Comparison of ENCODE assay signal across 8 mouse cellular contexts in the genomic region with DNA sequence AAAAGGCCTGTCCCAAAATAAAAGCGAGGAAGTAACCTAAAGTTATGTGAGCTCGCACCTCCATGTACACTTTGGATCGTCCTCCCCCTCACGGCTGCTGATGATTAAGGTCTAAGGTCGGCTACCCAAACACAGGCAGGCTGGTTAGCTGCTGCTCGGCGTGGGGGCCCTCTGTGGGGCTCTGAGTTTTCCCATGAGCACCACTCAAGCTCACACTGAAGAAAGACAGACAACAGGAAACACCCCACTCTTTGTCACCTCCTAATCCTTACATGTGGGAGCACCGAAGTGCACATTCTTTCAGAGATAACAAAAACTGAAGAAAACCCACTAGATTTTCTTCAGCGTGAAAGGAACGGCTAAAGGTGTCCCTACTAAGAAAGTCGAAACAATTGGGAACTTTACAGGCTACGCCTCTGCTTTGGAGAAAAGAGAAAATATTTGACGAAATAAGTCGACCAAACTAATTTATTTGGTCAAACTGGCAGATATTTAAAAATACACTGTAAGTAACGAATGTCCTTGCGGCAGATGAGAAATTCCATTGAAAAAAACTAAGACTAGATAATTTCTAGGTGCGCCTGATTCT. TPM values are rescaled to one million over a fixed set of nuclear protein-coding genes. Genes with fewer than 3 reads are reported as not detected.
DNase-seq lines count a peak whose midpoint lies in the region; ATAC-seq lines count a peak whose summit lies in the region.

No protein-coding gene starts in this region.

- peaks cover 6% of the 10 kb centered on the region; the same call in 1 of the 2 replicates for H3K36me3 ChIP-seq in limb, embryonic 11.5 days (ENCODE audit: control insufficient read depth, insufficient read depth, low read length)

- 0 out of 2 replicates have a peak, but pooled peaks have one; percentile 13 for ATAC-seq in erythroid progenitor cell, adult 5-6 weeks (replicated peaks; ENCODE audit: low FRiP score, poor library complexity, severe bottlenecking)
- ATAC-seq in limb, embryonic 11.5 days (ENCODE audit: insufficient number of reproducible peaks, low FRiP score, low TSS enrichment, low read depth), result no peak
- ATAC-seq in monocyte, adult 5-6 weeks (replicated peaks; ENCODE audit: insufficient number of reproducible peaks, low FRiP score, low TSS enrichment, poor library complexity, severe bottlenecking), result no peak

- no peaks in the 10 kb centered on the region for H3K9me3 ChIP-seq in limb, embryonic 11.5 days (ENCODE audit: control insufficient read depth, low read length)

- peak overlapping the region; percentile 93 for H3K9ac ChIP-seq in limb, embryonic 11.5 days (ENCODE audit: low read length)

- peak overlapping the region; percentile 88 for H3K4me2 ChIP-seq in limb, embryonic 11.5 days (ENCODE audit: low read depth, severe bottlenecking)

- H3K4me1 ChIP-seq in limb, embryonic 11.5 days (ENCODE audit: control insufficient read depth, insufficient read depth, low read length), result peaks cover 14% of the 10 kb centered on the region

- peak; percentile 19 to 32 for DNase-seq in spleen, postnatal 10 days (ENCODE audit: low spot score in 2 of 2)
- no peak for DNase-seq in spleen, postnatal 36 days (ENCODE audit: low spot score in 2 of 2)
- peak; percentile 57 for DNase-seq in limb, embryonic 11.5 days (ENCODE audit: low spot score)
- DNase-seq in retina, embryonic 14.5 days (ENCODE audit: low spot score), result peak; percentile 48
- no peak for DNase-seq in right cerebral cortex, adult 2 months (ENCODE audit: low spot score in 2 of 2)
- DNase-seq in kidney, adult 8-10 months, result no peak

- 8% methylated on average over 17 of the region's 17 CpGs for WGBS in limb, embryonic 11.5 days

- H3K4me3 ChIP-seq in limb, embryonic 11.5 days (ENCODE audit: low read depth, low read length), result peak overlapping the region; percentile 79

- no peak overlapping the region for H3K27ac ChIP-seq in limb, embryonic 11.5 days (replicated peaks; ENCODE audit: low read depth, low read length)

- H3K27me3 ChIP-seq in limb, embryonic 11.5 days (ENCODE audit: control insufficient read depth, insufficient read depth, low read length), result no peaks in the 10 kb centered on the region

RNA-seq across cellular contexts. Expression of gene F2r, which starts 1.1 kb away (rescaled TPM):
- 0.84 and 1.8 TPM in 2 replicates for total RNA-seq in erythroid progenitor cell, adult 5-6 weeks (2015; ENCODE audit: low replicate concordance)
- total RNA-seq in erythroid progenitor cell, adult 5-6 weeks (2017; ENCODE audit: low replicate concordance), result 0.68 and 2.7 TPM in 2 replicates
- polyA plus RNA-seq in limb, embryonic 11.5 days (2014; fragmentation: Nextera tagmentation; extraction: Ambion mirVana), result 147 and 157 TPM in 2 replicates
- 16.2 to 46.7 TPM (median 20.2 TPM) in 3 replicates for total RNA-seq in monocyte, adult 5-6 weeks (2017)

Comparison
In these comparisons a context has a peak if more than half of its experiments do, and no peak if none do; other contexts are left out.
1. DNase-seq: peak in spleen, postnatal 10 days (2 of 2), limb, embryonic 11.5 days (single experiment) and retina, embryonic 14.5 days (single experiment); none in spleen, postnatal 36 days (0 of 2), right cerebral cortex, adult 2 months (0 of 2) and kidney, adult 8-10 months (0 of 2).